Mouse (Mus musculus) lung, postnatal 0 days (tissue): ENCODE results near the gene Erbb2. TPM values are rescaled to one million over a fixed set of nuclear protein-coding genes. Genes with fewer than 3 reads are reported as not detected.

ENCODE experiments used
- ATAC-seq: fragments of 200-750 bp; cut with Nextera tagmentation; 2 replicates; pipeline ENCODE4 v1.8.0; 2017; ENCODE audit warnings: moderate library complexity
- DNase-seq: peaks from one replicate; pipeline ENCODE4 v3.0.0-alpha.2; 2016; ENCODE audit warnings: low spot score
- H3K27ac ChIP-seq: fragments of 300-500 bp; sonication (generic); 2 replicates; pipeline ENCODE4 v1.5.1; 2014; ENCODE audit warnings: antibody characterized with exemption, mild to moderate bottlenecking, low read length, mixed read lengths
- H3K27me3 ChIP-seq: fragments of 300-500 bp; sonication (generic); replicated peaks from 2 replicates; pipeline ENCODE4 v1.6.1; 2014; ENCODE audit warnings: low read length, mixed read lengths; ENCODE audit not compliant: insufficient read depth
- H3K36me3 ChIP-seq: fragments of 300-500 bp; sonication (generic); 2 replicates; pipeline ENCODE4 v1.6.1; 2014; ENCODE audit warnings: low read length, mixed read lengths; ENCODE audit not compliant: insufficient read depth
- H3K4me1 ChIP-seq: fragments of 300-500 bp; sonication (generic); 2 replicates; pipeline ENCODE4 v1.6.1; 2014; ENCODE audit warnings: antibody characterized with exemption, low read depth, low read length, mixed read lengths; ENCODE audit not compliant: insufficient read depth
- H3K4me2 ChIP-seq: fragments of 300-500 bp; sonication (generic); replicated peaks from 2 replicates; pipeline ENCODE4 v1.6.1; 2014; ENCODE audit warnings: low read depth, mild to moderate bottlenecking, low read length, moderate library complexity, mixed read lengths
- H3K4me3 ChIP-seq: fragments of 300-500 bp; sonication (generic); 2 replicates; pipeline ENCODE4 v1.5.1; 2014; ENCODE audit warnings: low read depth, low read length
- H3K9ac ChIP-seq: fragments of 300-500 bp; sonication (generic); replicated peaks from 2 replicates; pipeline ENCODE4 v1.6.1; 2014; ENCODE audit warnings: low read depth, mild to moderate bottlenecking
- H3K9me3 ChIP-seq: fragments of 300-500 bp; sonication (generic); 2 replicates; pipeline ENCODE4 v1.6.1; 2016; ENCODE audit warnings: low read length, mixed read lengths
- CTCF ChIP-seq: IDR thresholded peaks from 2 replicates; pipeline ENCODE4 v1.5.1; 2016; ENCODE audit warnings: antibody characterized with exemption, mild to moderate bottlenecking
- EP300 ChIP-seq: IDR thresholded peaks from 2 replicates; pipeline ENCODE4 v1.6.1; 2016; ENCODE audit warnings: antibody characterized with exemption, mild to moderate bottlenecking, control low read depth
- WGBS: fragments of 180-500 bp; shearing (Covaris S2); extraction: QIAGEN DNeasy Blood & Tissue Kit; methylation state at CpG from one replicate; pipeline ENCODE4 v1.1.7; 2014; 5-methylcytosine and 5-hydroxymethylcytosine counted together
- polyA plus RNA-seq: library from polyadenylated mRNA; unstranded; fragments of >200 nt; fragmentation: Nextera tagmentation; extraction: Ambion mirVana; gene quantifications from 2 replicates; pipeline ENCODE4 v1.2.1, GENCODE M21; 2015

The Erbb2 gene
- polyA plus RNA-seq, 1 experiment from 2014 or later, result 21.2 TPM

DNA sequence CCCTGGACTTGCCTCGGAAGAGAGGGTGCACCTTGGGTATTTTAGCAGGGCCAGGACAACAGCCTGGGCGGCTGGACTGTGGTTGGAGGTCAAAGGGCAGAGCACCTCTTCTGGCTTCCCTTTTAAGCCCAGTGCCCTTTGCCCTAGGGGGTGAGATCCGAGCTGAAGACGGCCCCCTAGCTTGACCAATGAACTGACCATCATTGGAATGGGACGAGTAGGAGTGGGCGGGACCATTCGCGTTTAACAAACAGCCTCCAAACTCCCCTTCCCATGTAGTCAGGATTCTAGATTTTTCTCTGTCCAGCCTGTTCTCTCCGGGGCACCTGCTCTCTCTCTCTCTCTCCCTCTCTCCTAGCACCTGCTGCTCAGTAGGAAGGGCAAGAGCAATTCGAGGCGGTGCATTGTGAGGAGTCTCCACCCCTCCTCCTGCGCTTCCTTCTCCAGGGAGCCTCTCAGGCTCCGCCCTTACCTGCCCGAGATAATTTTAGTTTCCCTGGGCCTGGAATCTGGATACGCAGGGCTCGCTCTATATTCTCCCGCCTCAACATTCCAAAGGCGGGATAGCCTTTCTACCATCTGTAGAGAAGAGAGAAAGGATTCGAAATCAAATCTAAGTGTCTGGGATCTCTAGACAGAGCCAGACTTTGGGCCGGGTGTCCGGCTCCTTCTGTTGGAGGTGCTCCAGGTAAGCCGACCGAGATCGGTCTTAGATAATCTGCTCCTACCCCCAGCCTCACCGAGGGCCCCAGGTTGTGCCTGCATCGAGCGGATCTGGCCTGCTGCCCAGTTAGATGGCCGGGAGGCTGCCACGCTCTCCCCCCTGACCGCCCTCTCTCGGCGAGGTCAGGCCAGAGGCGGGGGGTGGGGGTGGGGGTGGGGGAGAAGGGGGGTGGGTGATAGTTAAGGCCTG is 34.5 kb downstream of the Erbb2 start:
- Histone ChIP-seq H3K27ac (peak overlapping the region; percentile 85), H3K9ac (peak overlapping the region; percentile 39; the same call in 1 of the 2 replicates), H3K4me3 (peak overlapping the region; percentile 46), H3K9me3 (no peaks in the 10 kb centered on the region), H3K27me3 (no peaks in the 10 kb centered on the region), H3K36me3 (no peaks in the 10 kb centered on the region), H3K4me1 (no peaks in the 10 kb centered on the region), H3K4me2 (peak overlapping the region; percentile 52)
- TF ChIP-seq CTCF (no peak), EP300 (0 out of 2 replicates have a peak, but pooled peaks have one; percentile 17)
- whole genome bisulfite sequencing, result 3% methylated on average over 28 of the region's 33 CpGs
- ATAC-seq (peak; percentile 86), DNase-seq (peak; percentile 87)

DNA sequence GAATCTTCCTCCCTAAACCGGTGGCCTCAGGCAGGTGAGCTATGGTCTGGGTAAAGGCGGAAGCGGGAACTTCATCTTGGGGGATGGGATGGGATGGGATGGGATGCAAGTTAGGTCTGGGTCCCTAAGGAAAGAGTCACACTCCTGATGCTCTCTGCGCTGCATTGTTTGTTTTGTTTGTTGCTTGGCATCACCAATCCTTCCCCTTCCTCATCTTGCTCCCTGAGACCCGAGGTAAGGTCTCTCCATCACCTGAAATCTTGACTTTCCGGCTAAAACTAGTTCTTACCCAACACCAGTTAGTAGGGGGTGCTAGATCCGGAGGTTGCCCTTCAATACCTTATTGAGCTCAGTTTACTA is 35.2 kb downstream of the Erbb2 start:
- ATAC-seq, result no peak
- no peaks in the 10 kb centered on the region for H3K4me1 ChIP-seq
- no peaks in the 10 kb centered on the region for H3K9me3 ChIP-seq
- H3K9ac ChIP-seq, result peak overlapping the region; percentile 39; the same call in 1 of the 2 replicates
- TF ChIP-seq EP300 (no peak), CTCF (no peak)
- DNase-seq, result no peak
- H3K27ac ChIP-seq, result peak overlapping the region; percentile 85
- H3K36me3 ChIP-seq, result no peaks in the 10 kb centered on the region
- peak overlapping the region; percentile 52 for H3K4me2 ChIP-seq
- WGBS, result 16% methylated on average over 6 of the region's 7 CpGs
- peak overlapping the region; percentile 46 for H3K4me3 ChIP-seq
- H3K27me3 ChIP-seq, result no peaks in the 10 kb centered on the region

DNA sequence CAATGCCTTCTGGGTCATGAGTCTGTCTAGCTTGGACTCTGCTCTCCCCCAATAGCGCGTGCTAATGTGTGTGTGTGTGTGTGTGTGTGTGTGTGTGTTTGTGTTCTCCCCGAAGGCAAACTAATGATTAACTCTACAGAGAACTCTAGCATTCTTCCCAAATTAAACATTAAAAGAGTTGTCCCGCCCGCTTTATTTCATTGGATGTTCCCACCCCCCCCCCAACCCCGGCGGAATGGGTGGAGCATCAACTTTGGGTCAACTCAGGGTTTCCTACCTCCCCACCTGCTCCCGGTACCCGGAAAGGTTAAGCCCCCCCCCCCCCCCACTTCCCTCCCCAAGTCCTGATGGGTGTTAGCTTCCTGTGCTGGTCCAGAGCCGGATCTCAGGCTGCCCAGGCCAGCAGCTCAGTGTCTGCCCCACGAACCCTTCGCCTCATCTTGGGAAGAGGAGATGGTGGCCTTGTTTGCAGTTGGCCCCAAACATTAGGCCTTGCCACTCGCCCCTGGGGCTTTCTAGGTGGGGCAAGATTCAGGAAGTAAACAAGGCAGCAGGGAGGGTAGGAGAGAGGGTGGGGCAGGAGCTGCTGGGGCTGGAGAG is 36.0 kb downstream of the Erbb2 start:
- WGBS, result 22% methylated on average over 10 of the region's 13 CpGs
- no peaks in the 10 kb centered on the region for H3K27me3 ChIP-seq
- peak overlapping the region; percentile 46 for H3K4me3 ChIP-seq
- H3K27ac ChIP-seq, result peak overlapping the region; percentile 85
- no peaks in the 10 kb centered on the region for H3K9me3 ChIP-seq
- H3K4me1 ChIP-seq, result no peaks in the 10 kb centered on the region
- no peak overlapping the region for H3K9ac ChIP-seq
- 0 out of 2 replicates have a peak, but pooled peaks have one; percentile 16 for TF ChIP-seq EP300
- TF ChIP-seq CTCF, result no peak
- peak; percentile 53 for ATAC-seq
- peak overlapping the region; percentile 52 for H3K4me2 ChIP-seq
- peak; percentile 78 for DNase-seq
- H3K36me3 ChIP-seq, result no peaks in the 10 kb centered on the region

DNA sequence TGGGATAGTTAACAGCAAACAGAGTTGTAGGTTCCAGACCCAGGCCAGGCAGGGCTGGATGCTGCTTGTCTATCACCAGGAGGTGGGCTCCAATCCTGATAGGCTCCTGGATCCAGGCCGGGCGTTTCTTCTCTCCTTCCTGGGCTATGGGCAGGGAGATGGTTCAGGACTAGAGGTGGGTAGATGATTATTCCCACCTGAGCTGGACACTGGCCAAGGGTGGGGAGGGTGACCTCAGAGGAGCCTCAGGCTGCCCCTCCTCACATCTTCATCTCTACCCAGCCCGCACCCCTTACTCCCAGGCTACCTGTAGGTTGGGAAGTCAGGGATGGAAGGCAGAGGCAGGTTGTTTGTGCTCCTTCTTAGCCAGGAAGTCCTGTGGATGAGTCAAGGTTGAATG is 37.1 kb downstream of the Erbb2 start:
- no peak for ATAC-seq
- WGBS, result 48% methylated on average over 3 of the region's 3 CpGs
- Histone ChIP-seq H3K4me1 (no peaks in the 10 kb centered on the region), H3K27me3 (no peaks in the 10 kb centered on the region), H3K9me3 (no peaks in the 10 kb centered on the region), H3K36me3 (no peaks in the 10 kb centered on the region), H3K27ac (no peak overlapping the region), H3K4me3 (no peak overlapping the region), H3K4me2 (peak overlapping the region; percentile 52), H3K9ac (no peak overlapping the region)
- no peak for TF ChIP-seq CTCF
- TF ChIP-seq EP300, result no peak
- no peak for DNase-seq

DNA sequence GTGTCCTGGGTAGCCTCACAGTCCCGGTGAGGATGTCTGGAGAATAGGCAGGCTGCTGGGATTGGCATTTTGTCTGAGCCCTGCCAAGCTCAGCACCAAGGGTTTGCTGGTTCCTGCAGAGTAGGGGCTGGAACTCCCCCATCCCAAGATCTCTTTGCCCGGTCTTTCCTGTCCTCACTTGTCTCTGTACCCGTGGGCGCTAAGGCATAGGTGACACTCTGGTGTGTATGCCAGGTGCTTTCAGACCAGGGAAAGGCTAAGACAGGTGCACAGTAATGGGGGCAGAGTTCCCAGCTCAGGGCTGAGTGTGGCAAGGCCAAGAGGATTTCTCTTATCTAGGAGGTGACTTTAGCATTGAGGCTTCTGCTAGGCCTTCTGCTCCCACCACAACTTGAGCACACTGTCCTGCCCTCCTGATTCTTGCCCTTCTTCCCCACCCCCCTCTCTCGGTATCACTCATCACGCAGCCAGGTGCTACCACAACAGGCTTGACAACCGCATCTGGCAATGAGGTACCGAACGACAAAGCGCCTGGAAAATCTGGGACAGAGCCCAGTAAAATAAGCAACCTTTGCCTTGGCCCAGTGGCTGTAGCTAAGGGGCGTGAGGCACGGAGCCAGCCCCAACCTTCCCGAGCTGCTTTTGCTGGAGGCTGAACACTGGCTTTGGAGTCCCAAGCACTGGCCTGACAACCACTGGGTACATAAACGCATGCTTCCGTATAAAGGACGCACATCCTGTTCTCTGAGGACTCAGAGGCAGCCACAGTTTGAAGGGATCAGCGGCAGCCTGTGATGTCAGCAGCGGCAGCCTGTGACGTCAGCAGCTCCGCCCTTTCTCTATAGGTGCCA is 37.9 kb downstream of the Erbb2 start:
- H3K9me3 ChIP-seq, result no peaks in the 10 kb centered on the region
- H3K4me3 ChIP-seq, result no peak overlapping the region
- no peaks in the 10 kb centered on the region for H3K4me1 ChIP-seq
- no peaks in the 10 kb centered on the region for H3K27me3 ChIP-seq
- WGBS, result 57% methylated on average over 20 of the region's 20 CpGs
- no peak for TF ChIP-seq CTCF
- H3K4me2 ChIP-seq, result 0 out of 2 replicates have a peak overlapping the region, but pooled peaks have one; percentile 52
- DNase-seq (no peak), ATAC-seq (no peak)
- H3K36me3 ChIP-seq, result no peaks in the 10 kb centered on the region
- H3K27ac ChIP-seq, result no peak overlapping the region
- H3K9ac ChIP-seq, result no peak overlapping the region

DNA sequence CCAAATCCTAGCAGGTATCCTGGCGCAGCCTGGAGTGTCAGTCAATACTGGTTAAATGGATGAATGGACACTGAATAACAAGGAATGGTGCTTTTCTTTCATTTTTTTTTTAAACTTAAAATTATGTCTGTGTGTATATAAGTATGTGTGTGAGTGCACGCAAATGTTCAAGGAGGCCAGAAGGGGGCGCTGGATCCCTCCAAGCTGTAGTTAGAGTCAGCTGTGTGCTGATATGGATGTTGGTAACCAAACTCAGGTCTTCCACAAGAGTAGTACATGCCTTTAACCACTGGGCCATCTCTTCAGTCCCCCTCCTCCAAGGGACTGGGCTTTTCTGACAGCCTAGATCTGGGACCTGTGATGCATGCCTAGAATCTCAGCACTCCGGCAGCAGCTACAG is 43.2 kb downstream of the Erbb2 start:
- ATAC-seq, result no peak
- H3K27ac ChIP-seq, result no peak overlapping the region
- no peak overlapping the region for H3K9ac ChIP-seq
- TF ChIP-seq EP300, result no peak
- peak; percentile 45; the same call in 1 of the 2 replicates for TF ChIP-seq CTCF
- WGBS, result 79% methylated on average over 4 of the region's 4 CpGs
- no peaks in the 10 kb centered on the region for H3K9me3 ChIP-seq
- DNase-seq, result no peak
- H3K4me2 ChIP-seq, result no peak overlapping the region
- no peaks in the 10 kb centered on the region for H3K36me3 ChIP-seq
- H3K4me1 ChIP-seq, result peaks cover 6% of the 10 kb centered on the region
- H3K27me3 ChIP-seq, result 0 out of 2 replicates have a peak, but pooled peaks cover 6% of the 10 kb centered on the region
- no peak overlapping the region for H3K4me3 ChIP-seq
